Mouse (Mus musculus): ENCODE measurements around the gene Inpp5b. TPM values are rescaled to one million over a fixed set of nuclear protein-coding genes. Genes with fewer than 3 reads are reported as not detected.
"Not testable (repeated sequence)": the region's sequence is repeated elsewhere in the genome, so short reads cannot be mapped to it uniquely, and the experiment has no call there.

Inpp5b gene
- polyA plus RNA-seq, 1 experiment = 2.5 TPM

DNA sequence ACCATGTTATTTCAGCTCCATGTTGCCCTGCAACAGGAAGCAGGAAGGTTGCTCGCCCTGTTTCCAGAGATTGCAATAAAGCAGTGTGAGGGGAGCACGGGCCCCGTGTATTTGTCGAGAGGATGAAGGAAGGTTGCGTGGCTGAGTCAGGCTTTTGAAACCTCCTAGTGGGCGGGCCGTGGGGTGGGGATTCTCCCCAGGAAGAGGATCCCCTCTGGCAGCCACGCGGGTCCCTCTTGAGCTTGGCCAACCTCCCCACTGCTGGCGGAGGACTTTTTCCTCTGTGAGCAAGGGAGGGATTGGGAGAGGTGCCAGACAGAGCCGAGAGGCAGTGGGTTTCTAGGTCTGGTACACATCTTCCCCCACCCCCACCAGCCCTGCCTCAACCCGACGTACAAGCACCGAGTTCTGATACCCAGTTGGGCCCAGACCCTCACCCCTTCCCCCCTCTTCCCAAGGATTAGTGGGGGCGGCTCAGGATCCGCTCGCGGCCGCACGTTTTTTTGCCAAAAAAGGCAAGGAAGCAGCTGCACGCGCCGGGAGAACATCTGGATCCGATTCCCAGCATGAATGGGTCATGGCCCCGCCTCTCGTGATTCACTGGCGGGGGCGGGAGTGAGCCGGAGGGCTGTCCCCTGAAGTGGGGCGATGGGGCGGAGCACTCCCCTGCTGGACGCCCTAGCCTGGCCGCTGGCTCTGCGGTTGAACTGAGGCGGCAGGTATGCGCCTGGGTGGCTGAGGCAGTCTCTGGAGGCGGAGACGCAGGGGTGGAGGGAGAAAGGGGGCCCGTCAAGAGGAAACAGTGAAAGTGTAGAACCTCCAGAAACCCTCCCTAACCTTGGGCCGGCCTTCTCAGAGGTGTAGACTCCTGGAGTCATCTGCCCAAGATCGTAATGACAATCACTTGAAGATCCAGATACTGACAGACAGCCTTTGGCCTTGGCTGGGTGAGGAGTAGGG is 32.9 kb upstream of the Inpp5b start:
- Histone ChIP-seq H3K4me3 (replicated peaks) (peak overlapping the region; percentile 65), H3K36me3 (ENCODE audit: control insufficient read depth) (peaks cover 10% of the 10 kb centered on the region; the same call in 1 of the 2 replicates), H3K4me1 (ENCODE audit: control insufficient read depth) (peaks cover 62% of the 10 kb centered on the region), H3K9me3 (ENCODE audit: control insufficient read depth, low read length) (no peaks in the 10 kb centered on the region), H3K27me3 (ENCODE audit: control insufficient read depth) (peaks cover 13% of the 10 kb centered on the region)
- TF ChIP-seq TAL1 (IDR thresholded peaks at IDR 0.05; ENCODE audit: low read length) (no peak), GATA1 (IDR thresholded peaks at IDR 0.05; ENCODE audit: low read length) (no peak)

DNA sequence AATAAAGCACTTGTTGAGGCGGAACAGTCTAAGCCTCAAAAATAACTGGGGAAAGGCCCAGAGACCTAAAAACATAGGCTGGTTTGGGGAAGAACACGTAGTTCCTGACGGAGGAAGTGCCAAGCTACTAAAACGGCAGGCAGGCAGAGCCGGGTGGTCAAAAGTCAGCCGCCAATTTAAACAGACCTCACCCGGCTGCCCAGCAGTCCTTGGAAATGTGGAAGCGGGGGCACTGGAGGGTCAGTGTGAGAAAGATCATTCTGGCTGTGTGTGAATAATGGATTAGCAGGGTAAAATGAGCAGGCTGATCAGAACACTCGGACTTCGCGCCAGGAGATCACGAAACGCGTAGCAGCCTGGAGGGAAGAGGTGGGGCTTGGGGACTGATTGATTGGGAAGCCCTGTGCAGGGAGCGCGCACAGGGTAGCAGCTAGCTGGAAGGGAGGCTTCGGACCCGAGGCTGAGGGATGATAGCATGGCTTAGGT is 31.6 kb upstream of the Inpp5b start:
- Histone ChIP-seq H3K27me3 (ENCODE audit: control insufficient read depth) (peaks cover 2% of the 10 kb centered on the region), H3K4me3 (replicated peaks) (peak overlapping the region; percentile 57), H3K9me3 (ENCODE audit: control insufficient read depth, low read length) (no peaks in the 10 kb centered on the region), H3K4me1 (ENCODE audit: control insufficient read depth) (peaks cover 67% of the 10 kb centered on the region), H3K36me3 (ENCODE audit: control insufficient read depth) (peaks cover 10% of the 10 kb centered on the region; the same call in 1 of the 2 replicates)
- TF ChIP-seq GATA1 (IDR thresholded peaks at IDR 0.05; ENCODE audit: low read length) = no peak
- no peak for TF ChIP-seq TAL1 (IDR thresholded peaks at IDR 0.05; ENCODE audit: low read length)

DNA sequence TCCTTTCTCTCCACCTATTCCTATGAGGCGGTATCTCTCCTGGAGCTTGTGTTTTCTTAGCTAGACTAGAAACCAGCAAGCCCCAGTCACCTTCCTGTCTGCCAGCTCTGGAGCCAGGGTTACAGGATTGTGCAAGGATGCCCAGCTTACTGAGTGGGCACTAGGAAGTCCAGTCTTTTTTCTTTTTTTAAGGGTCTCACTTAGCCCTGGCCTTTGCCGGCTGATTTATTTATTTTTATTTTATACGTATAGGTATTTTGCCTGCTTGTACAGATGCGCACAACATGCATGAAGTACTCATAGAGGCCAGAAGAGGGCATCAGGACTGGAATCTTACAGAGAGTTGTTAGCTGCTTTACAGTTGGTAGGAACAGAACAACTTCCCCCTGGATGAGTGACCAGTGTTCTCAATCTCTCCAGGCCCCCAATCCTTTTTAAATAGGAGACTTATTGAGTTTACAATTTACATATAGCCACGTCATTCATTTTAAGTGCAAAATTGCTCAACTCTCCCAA is 30.8 kb upstream of the Inpp5b start:
- Histone ChIP-seq H3K9me3 (ENCODE audit: control insufficient read depth, low read length) (no peaks in the 10 kb centered on the region), H3K4me3 (replicated peaks) (no peak overlapping the region), H3K4me1 (ENCODE audit: control insufficient read depth) (peaks cover 73% of the 10 kb centered on the region), H3K27me3 (ENCODE audit: control insufficient read depth) (no peaks in the 10 kb centered on the region), H3K36me3 (ENCODE audit: control insufficient read depth) (peaks cover 11% of the 10 kb centered on the region)
- no peak for TF ChIP-seq GATA1 (IDR thresholded peaks at IDR 0.05; ENCODE audit: low read length)
- TF ChIP-seq TAL1 (IDR thresholded peaks at IDR 0.05; ENCODE audit: low read length) = no peak

DNA sequence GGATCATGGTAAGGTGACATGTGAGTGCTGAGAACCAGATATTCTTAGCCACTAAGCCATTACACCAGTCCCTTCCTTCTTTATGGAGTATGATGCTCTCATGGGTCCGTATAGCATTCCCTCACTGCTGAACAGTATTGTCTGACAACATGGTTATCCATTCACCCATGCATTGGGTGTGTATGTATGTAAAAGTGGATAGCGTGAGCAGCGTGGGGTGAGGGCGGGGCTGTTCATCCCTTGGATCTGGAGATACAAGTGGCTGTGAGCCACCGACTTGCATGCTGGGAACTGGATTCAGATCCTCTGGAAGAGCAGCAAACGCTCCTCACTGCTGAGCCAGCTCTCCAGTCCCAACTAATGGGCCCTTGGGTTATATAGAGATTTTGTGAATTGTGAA is 29.0 kb upstream of the Inpp5b start:
- Histone ChIP-seq H3K4me3 (replicated peaks) (peak overlapping the region; percentile 4), H3K27me3 (ENCODE audit: control insufficient read depth) (no peaks in the 10 kb centered on the region), H3K9me3 (ENCODE audit: control insufficient read depth, low read length) (no peaks in the 10 kb centered on the region), H3K36me3 (ENCODE audit: control insufficient read depth) (peaks cover 20% of the 10 kb centered on the region), H3K4me1 (ENCODE audit: control insufficient read depth) (peaks cover 75% of the 10 kb centered on the region)
- TF ChIP-seq TAL1 (IDR thresholded peaks at IDR 0.05; ENCODE audit: low read length) (peak; percentile 65), GATA1 (IDR thresholded peaks at IDR 0.05; ENCODE audit: low read length) (no peak)

DNA sequence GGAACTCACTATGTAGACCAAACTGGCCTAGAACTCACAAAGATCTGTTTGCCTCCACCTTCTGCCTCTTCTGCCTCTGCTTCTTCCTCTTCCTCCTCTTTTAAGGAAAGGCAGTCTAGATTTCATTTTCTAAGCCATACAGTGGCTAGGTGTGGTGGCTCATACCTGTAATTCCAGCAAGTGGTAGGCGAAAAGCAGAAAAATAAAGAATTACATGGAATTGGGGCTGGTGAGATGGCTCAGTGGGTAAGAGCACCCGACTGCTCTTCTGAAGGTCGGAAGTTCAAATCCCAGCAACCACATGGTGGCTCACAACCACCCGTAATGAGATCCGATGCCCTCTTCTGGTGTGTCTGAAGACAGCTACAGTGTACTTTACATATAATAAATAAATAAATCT is 27.8 kb upstream of the Inpp5b start:
- H3K4me1 ChIP-seq (ENCODE audit: control insufficient read depth) = peaks cover 67% of the 10 kb centered on the region
- peaks cover 32% of the 10 kb centered on the region for H3K36me3 ChIP-seq (ENCODE audit: control insufficient read depth)
- H3K9me3 ChIP-seq (ENCODE audit: control insufficient read depth, low read length); H3K27me3 ChIP-seq (ENCODE audit: control insufficient read depth): not testable (repeated sequence)
- peak overlapping the region; percentile 99 for H3K4me3 ChIP-seq (replicated peaks)

DNA sequence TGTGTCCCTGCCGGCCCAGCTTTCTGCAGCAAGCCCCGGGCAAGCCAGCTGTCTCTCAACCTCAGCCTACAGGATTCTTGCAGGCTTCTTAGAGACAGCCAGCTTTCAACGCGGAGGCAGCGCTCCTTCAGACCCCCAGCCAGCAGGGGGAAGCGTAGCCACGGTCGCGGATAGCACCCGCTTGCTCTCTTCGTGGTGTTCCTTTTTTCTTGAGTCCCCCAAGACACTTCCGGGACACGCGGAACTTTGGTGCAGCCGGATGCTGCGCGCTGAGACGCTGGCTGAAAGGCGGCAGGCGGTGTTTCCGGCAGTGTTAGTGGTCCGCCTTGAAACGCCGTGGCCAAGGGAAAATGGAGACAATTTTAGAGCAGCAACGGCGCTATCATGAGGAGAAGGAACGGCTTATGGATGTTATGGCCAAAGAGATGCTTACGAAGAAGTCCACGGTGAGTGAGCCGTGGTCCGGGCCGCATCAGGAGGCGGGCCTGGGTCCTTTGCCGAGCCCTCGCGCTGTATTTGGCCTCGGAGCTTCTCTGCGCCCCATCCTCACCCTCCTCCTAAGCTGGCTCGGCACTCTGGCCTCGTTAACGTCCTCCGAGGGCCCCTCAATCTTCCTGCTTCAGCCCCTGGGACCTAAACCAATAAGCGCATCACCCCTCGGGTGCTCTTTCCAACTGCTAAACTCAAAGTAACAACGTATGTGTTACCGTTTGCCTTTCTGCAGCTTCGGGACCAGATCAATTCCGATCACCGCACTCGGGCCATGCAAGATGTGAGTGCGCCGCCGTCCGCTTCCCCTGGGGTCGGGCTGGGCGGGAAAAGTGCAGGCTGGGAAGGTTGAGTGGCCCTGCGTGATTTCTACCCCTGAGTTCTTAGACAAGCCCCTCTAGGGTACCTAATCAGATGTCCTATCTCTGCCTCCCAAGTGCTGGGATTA is 26.8 kb upstream of the Inpp5b start, which contains the start of gene Sf3a3:
Sf3a3 (plus strand) TSS at position 232 of the 937 bp plus-strand sequence.
- TF ChIP-seq GATA1 (IDR thresholded peaks at IDR 0.05; ENCODE audit: low read length) (no peak), TAL1 (IDR thresholded peaks at IDR 0.05; ENCODE audit: low read length) (no peak)
- Histone ChIP-seq H3K9me3 (ENCODE audit: control insufficient read depth, low read length) (no peaks in the 10 kb centered on the region), H3K4me1 (ENCODE audit: control insufficient read depth) (peaks cover 58% of the 10 kb centered on the region), H3K27me3 (ENCODE audit: control insufficient read depth) (no peaks in the 10 kb centered on the region), H3K4me3 (replicated peaks) (peak within 1 kb of the TSS; percentile 99), H3K36me3 (ENCODE audit: control insufficient read depth) (peaks cover 42% of the 10 kb centered on the region)

DNA sequence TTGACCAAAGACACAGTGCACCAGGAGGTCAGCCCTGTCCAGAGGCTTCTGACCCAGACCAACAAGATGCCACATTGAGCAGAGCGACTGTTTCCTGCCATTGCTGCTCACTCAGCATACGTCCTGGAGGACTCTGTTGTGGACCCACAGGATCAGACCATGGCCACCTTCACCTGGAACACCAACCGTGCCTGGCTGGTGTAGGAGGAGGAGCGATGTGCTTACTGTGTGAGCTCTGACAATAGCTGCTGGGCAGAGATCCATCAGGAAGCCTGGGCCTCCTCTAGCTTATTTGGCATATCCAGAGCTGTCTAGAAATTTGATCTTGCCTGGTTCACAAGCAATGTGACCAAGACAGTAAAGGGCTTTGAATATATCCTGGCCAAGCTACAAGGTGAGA is 22.5 kb upstream of the Inpp5b start:
- Histone ChIP-seq H3K36me3 (ENCODE audit: control insufficient read depth) (peaks cover 84% of the 10 kb centered on the region), H3K27me3 (ENCODE audit: control insufficient read depth) (no peaks in the 10 kb centered on the region), H3K4me1 (ENCODE audit: control insufficient read depth) (peaks cover 21% of the 10 kb centered on the region), H3K4me3 (replicated peaks) (no peak overlapping the region), H3K9me3 (ENCODE audit: control insufficient read depth, low read length) (no peaks in the 10 kb centered on the region)
- TF ChIP-seq TAL1 (IDR thresholded peaks at IDR 0.05; ENCODE audit: low read length) = no peak
- TF ChIP-seq GATA1 (IDR thresholded peaks at IDR 0.05; ENCODE audit: low read length) = no peak

DNA sequence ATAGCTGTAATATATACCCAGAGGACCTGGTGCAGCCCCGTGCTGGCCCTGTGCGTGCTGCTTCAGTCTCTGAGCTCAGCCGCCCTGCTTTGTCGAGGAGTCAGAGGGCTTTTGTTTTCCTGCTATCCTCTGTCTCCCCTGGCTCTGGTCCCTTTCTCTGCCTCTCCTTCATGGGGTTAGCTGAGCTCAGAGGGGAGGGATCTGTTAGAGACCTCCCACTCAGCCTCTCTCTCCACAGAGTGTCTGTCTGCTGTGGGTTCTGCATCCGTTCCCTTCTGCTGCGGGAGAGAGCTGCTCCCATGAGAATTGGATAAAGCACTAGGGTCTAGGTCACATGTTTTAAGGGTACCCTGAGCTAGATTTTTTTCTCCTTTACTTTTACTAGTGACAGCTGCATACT is 15.5 kb upstream of the Inpp5b start:
- Histone ChIP-seq H3K9me3 (ENCODE audit: control insufficient read depth, low read length) (no peaks in the 10 kb centered on the region), H3K27me3 (ENCODE audit: control insufficient read depth) (no peaks in the 10 kb centered on the region), H3K4me1 (ENCODE audit: control insufficient read depth) (no peaks in the 10 kb centered on the region), H3K36me3 (ENCODE audit: control insufficient read depth) (peaks cover 100% of the 10 kb centered on the region), H3K4me3 (replicated peaks) (no peak overlapping the region)
- TF ChIP-seq GATA1 (IDR thresholded peaks at IDR 0.05; ENCODE audit: low read length) (no peak), TAL1 (IDR thresholded peaks at IDR 0.05; ENCODE audit: low read length) (no peak)
